Mouse (Mus musculus): ENCODE measurements around the gene Lmf2. TPM values are rescaled to one million over a fixed set of nuclear protein-coding genes. Genes with fewer than 3 reads are reported as not detected.

Lmf2 gene
- polyA plus RNA-seq, 1 experiment from 2014 or later = 30.6 TPM

DNA sequence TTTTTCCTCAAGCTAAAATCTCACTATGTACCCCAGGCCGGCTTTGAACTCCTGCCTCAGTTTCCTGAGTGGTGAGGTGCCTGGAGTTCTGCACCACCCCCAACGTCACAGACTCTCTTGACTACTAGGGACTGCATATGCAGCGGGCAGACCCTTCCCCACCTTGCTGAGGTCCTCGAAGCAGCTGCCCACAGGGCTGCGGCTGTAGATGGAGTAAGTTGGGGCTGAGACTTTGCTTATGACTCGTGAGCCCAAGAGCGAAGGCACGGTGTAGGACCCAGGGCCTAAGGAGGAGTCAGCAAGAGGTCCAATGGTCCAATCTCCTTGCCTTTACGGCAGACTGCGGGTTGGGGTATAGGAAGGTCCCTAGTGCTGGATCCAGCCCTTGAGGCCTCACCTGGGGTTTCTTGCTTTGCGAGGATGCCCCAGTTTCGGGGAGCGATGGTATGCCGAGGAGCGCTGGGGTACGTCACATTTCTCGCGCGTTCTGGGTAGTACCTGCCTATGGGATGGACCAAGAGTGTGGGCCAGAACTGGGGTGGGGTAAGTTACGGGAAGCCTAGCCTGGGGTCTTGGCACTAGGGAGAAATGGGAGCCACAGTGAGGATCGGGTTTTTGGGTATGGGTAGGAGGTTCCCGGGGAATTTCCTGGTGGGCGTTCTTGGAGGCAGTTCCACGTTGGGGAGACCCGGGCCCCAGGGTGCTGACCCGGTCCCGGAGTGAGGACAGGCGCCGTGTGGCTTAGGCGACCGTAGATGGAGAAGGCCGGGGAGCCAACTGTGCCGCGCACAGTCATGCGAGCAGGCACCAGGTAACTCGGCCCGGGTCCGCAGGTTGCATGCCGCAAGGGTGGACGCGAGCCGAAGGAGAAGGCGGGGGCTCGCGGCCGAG is 22.7 kb upstream of the Lmf2 start:
- peak overlapping the region; percentile 23 for H3K9ac ChIP-seq (replicated peaks)
- no peak overlapping the region for H3K27ac ChIP-seq (replicated peaks)
- no peaks in the 10 kb centered on the region for H3K36me3 ChIP-seq
- peaks cover 28% of the 10 kb centered on the region for H3K4me1 ChIP-seq
- H3K9me3 ChIP-seq (replicated peaks) = no peaks in the 10 kb centered on the region
- no peak for ATAC-seq (ENCODE audit: low FRiP score)
- H3K27me3 ChIP-seq (replicated peaks) = peaks cover 46% of the 10 kb centered on the region
- 9% methylated on average over 46 of the region's 46 CpGs for WGBS
- peak overlapping the region; percentile 35 for H3K4me3 ChIP-seq (replicated peaks)
- peak overlapping the region; percentile 62 for H3K4me2 ChIP-seq

- Histone ChIP-seq H3K27me3 (replicated peaks) (peaks cover 46% of the 10 kb centered on the region), H3K9ac (replicated peaks) (no peak overlapping the region; the same call in 1 of the 2 replicates), H3K4me3 (replicated peaks) (no peak overlapping the region), H3K4me2 (no peak overlapping the region), H3K27ac (replicated peaks) (no peak overlapping the region), H3K9me3 (replicated peaks) (no peaks in the 10 kb centered on the region), H3K36me3 (peaks cover 4% of the 10 kb centered on the region; the same call in 1 of the 2 replicates), H3K4me1 (peaks cover 36% of the 10 kb centered on the region)
- WGBS = 6% methylated on average over 18 of the region's 18 CpGs
- ATAC-seq (ENCODE audit: low FRiP score) = no peak
Observed at GRCm38 (mm10) chr15:89377362-89377761, 21.9 kb upstream of the Lmf2 start.

DNA sequence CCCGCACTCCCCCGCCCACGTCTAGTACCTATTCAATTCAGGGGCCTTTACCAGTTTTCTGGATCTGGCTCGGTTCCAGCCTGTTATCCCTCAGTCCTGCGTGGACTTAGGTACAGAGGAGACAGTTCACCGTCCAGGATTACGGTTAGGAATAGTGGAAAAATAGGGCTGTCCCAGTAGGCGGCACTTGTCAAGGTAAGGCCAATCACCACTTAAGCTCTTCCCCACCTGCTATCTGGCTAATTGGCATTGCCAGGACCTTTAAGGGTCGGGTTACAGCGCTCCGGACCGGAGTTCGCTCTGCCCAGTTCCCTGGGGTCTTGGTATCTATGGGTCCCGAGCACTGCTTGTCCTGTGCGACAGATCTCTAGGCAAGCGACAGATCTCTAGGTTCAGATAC is 21.5 kb upstream of the Lmf2 start, which contains the start of gene Tymp:
Tymp (minus strand) TSS at position 83 of the 400 bp plus-strand sequence.
- Histone ChIP-seq H3K27ac (replicated peaks) (no peak within 1 kb of the TSS), H3K36me3 (peaks cover 8% of the 10 kb centered on the region), H3K9me3 (replicated peaks) (no peaks in the 10 kb centered on the region), H3K4me1 (peaks cover 38% of the 10 kb centered on the region), H3K4me2 (no peak within 1 kb of the TSS), H3K27me3 (replicated peaks) (peaks cover 46% of the 10 kb centered on the region), H3K9ac (replicated peaks) (no peak within 1 kb of the TSS; the same call in 1 of the 2 replicates), H3K4me3 (replicated peaks) (no peak within 1 kb of the TSS)
- 20% methylated on average over 16 of the region's 16 CpGs for WGBS
- ATAC-seq (ENCODE audit: low FRiP score) = no peak

- H3K4me2 ChIP-seq = no peak overlapping the region
- no peaks in the 10 kb centered on the region for H3K9me3 ChIP-seq (replicated peaks)
- ATAC-seq (ENCODE audit: low FRiP score) = no peak
- 84% methylated on average over 7 of the region's 7 CpGs for WGBS
- no peak overlapping the region for H3K27ac ChIP-seq (replicated peaks)
- H3K4me1 ChIP-seq = peaks cover 38% of the 10 kb centered on the region
- peaks cover 44% of the 10 kb centered on the region for H3K27me3 ChIP-seq (replicated peaks)
- no peak overlapping the region for H3K4me3 ChIP-seq (replicated peaks)
- no peak overlapping the region for H3K9ac ChIP-seq (replicated peaks)
- peaks cover 17% of the 10 kb centered on the region for H3K36me3 ChIP-seq
Observed at GRCm38 (mm10) chr15:89376040-89376439, 20.6 kb upstream of the Lmf2 start.

DNA sequence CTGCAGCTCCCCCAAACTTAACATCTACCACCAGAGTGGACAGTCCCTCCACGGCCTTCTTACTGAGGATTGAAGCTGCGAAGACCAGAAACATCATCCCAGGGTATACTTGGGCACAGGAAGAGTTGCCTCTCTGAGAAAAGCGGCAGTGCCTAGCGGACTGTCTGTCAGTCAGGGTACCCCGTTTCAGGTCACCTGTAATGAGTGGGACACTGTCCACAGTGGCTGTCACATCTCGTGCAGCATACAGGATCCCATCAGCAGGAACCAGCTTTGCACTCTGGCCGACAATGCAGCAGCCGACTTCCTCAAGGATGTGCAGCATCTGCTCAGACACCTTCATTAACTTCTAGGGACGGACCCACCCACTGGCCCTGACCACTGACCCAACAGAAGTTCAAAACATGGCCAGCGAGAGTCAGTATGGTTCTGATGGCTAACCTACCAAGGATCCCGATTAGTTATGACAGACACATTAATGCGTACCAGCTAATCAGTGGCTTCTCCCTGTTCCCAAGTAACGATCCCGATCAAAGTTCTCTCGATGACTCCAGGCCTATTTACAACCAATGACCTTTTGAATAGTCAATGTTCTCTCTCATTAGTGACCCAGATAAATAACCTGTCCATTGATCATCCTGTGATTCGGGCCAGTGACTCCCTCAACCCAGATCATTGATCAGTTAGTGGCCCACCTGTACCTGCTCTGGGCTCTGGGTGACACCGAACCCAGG is 19.5 kb upstream of the Lmf2 start:
- Histone ChIP-seq H3K9ac (replicated peaks) (peak overlapping the region; percentile 92; the same call in 1 of the 2 replicates), H3K27me3 (replicated peaks) (peaks cover 40% of the 10 kb centered on the region), H3K4me3 (replicated peaks) (no peak overlapping the region), H3K4me1 (peaks cover 38% of the 10 kb centered on the region), H3K4me2 (peak overlapping the region; percentile 75), H3K36me3 (peaks cover 28% of the 10 kb centered on the region), H3K27ac (replicated peaks) (no peak overlapping the region), H3K9me3 (replicated peaks) (no peaks in the 10 kb centered on the region)
- 94% methylated on average over 17 of the region's 17 CpGs for WGBS
- no peak for ATAC-seq (ENCODE audit: low FRiP score)

DNA sequence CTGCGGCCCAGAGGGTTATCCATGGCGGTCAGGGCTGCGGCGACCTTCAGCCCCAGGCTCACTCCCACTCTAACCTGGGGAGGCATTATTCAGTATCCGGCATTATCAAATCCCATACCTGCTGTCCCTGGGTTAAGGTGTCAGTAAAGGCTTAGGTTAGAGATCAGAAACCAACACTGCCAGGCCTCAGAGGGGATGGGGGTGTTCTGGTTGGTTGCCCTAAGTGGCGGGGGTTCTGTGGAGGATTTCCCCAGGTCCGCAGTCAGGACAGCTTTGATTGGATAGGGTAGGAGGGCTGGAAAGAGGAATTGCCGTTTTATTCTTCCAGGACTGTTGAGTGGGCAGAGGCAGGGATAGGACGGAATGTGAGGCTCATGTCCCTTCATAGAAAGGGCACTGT is 18.9 kb upstream of the Lmf2 start:
- Histone ChIP-seq H3K4me1 (peaks cover 35% of the 10 kb centered on the region), H3K27me3 (replicated peaks) (peaks cover 35% of the 10 kb centered on the region), H3K36me3 (peaks cover 34% of the 10 kb centered on the region), H3K9ac (replicated peaks) (peak overlapping the region; percentile 92), H3K27ac (replicated peaks) (peak overlapping the region; percentile 96), H3K4me2 (peak overlapping the region; percentile 75), H3K4me3 (replicated peaks) (peak overlapping the region; percentile 80), H3K9me3 (replicated peaks) (no peaks in the 10 kb centered on the region)
- no peak for ATAC-seq (ENCODE audit: low FRiP score)
- 48% methylated on average over 9 of the region's 9 CpGs for WGBS

GRCm38 (mm10) chr15:89373762-89374248 is 18.3 kb upstream of the Lmf2 start, which contains the start of gene Sco2:
TSS of gene Sco2 (minus strand) at chr15:89373846.
- no peaks in the 10 kb centered on the region for H3K9me3 ChIP-seq (replicated peaks)
- H3K36me3 ChIP-seq = peaks cover 39% of the 10 kb centered on the region
- H3K4me3 ChIP-seq (replicated peaks) = peak within 1 kb of the TSS; percentile 80
- H3K27me3 ChIP-seq (replicated peaks) = peaks cover 30% of the 10 kb centered on the region
- peak within 1 kb of the TSS; percentile 92 for H3K9ac ChIP-seq (replicated peaks)
- peak within 1 kb of the TSS; percentile 75 for H3K4me2 ChIP-seq
- ATAC-seq (ENCODE audit: low FRiP score) = peak; percentile 88
- under 1% methylated on average over 42 of the region's 42 CpGs for WGBS
- peak within 1 kb of the TSS; percentile 96 for H3K27ac ChIP-seq (replicated peaks)
- H3K4me1 ChIP-seq = peaks cover 29% of the 10 kb centered on the region

GRCm38 (mm10) chr15:89373027-89373761 is 17.7 kb upstream of the Lmf2 start:
- peak overlapping the region; percentile 80 for H3K4me3 ChIP-seq (replicated peaks)
- H3K27ac ChIP-seq (replicated peaks) = peak overlapping the region; percentile 96
- H3K4me2 ChIP-seq = peak overlapping the region; percentile 75
- H3K36me3 ChIP-seq = peaks cover 45% of the 10 kb centered on the region
- H3K4me1 ChIP-seq = peaks cover 23% of the 10 kb centered on the region
- H3K9ac ChIP-seq (replicated peaks) = peak overlapping the region; percentile 92
- ATAC-seq (ENCODE audit: low FRiP score) = peak; percentile 86
- H3K27me3 ChIP-seq (replicated peaks) = peaks cover 25% of the 10 kb centered on the region
- WGBS = 1% methylated on average over 35 of the region's 35 CpGs
- H3K9me3 ChIP-seq (replicated peaks) = no peaks in the 10 kb centered on the region

DNA sequence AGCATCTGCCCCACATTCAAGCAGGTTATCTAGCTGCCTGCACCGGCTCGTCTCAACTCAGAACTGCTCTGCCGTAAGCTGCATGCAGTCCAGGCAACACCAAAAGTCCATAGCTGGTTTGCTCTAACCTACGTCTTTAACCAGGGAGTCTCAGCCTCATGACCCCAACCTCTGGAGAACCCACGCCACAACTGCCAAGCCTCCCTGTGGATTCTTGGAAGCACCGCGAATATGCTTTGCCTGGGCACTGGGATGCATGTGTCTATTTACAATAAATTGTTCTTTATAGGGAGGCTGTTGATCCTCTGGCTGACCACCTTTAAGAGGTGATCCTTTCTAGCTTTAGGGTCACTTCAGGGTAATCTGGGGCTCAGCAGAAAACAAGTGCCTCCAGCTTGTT is 17.1 kb upstream of the Lmf2 start:
- no peak for ATAC-seq (ENCODE audit: low FRiP score)
- Histone ChIP-seq H3K9me3 (replicated peaks) (no peaks in the 10 kb centered on the region), H3K4me2 (peak overlapping the region; percentile 75), H3K36me3 (peaks cover 52% of the 10 kb centered on the region), H3K4me3 (replicated peaks) (peak overlapping the region; percentile 80), H3K9ac (replicated peaks) (no peak overlapping the region), H3K4me1 (peaks cover 20% of the 10 kb centered on the region), H3K27ac (replicated peaks) (no peak overlapping the region), H3K27me3 (replicated peaks) (peaks cover 18% of the 10 kb centered on the region)
- 89% methylated on average over 7 of the region's 7 CpGs for WGBS

GRCm38 (mm10) chr15:89372068-89372467 is 16.6 kb upstream of the Lmf2 start:
- H3K4me3 ChIP-seq (replicated peaks) = no peak overlapping the region
- H3K36me3 ChIP-seq = peaks cover 57% of the 10 kb centered on the region
- H3K27me3 ChIP-seq (replicated peaks) = peaks cover 13% of the 10 kb centered on the region
- no peak overlapping the region for H3K9ac ChIP-seq (replicated peaks)
- H3K27ac ChIP-seq (replicated peaks) = no peak overlapping the region
- no peak overlapping the region for H3K4me2 ChIP-seq
- no peaks in the 10 kb centered on the region for H3K9me3 ChIP-seq (replicated peaks)
- H3K4me1 ChIP-seq = peaks cover 20% of the 10 kb centered on the region
- no peak for ATAC-seq (ENCODE audit: low FRiP score)
- WGBS = 92% methylated on average over 13 of the region's 13 CpGs

DNA sequence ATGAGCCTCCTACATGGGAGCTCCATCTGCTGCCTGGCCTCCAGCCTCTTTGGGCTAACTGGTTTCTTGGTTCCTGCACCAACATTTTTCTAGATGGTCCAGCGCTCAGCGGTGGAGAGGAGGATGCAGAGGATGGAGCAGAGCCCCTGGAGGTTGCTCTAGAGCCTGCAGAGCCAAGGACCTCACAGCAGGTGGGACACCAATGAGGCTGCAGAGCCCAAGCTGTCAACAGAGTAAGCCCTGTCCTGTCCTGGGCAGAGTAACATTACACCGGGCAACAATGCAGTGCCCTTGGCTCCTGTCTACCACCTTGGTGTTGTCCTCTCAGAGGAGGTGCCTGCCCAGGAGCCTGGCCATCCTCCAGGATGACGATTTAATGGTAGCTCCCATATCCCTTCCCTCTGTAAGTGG is 9.7 kb upstream of the Lmf2 start:
- H3K27me3 ChIP-seq (replicated peaks) = no peaks in the 10 kb centered on the region
- H3K36me3 ChIP-seq = peaks cover 96% of the 10 kb centered on the region
- no peak overlapping the region for H3K9ac ChIP-seq (replicated peaks)
- no peaks in the 10 kb centered on the region for H3K4me1 ChIP-seq
- H3K4me3 ChIP-seq (replicated peaks) = no peak overlapping the region
- no peak overlapping the region for H3K27ac ChIP-seq (replicated peaks)
- H3K4me2 ChIP-seq = no peak overlapping the region
- 95% methylated on average over 4 of the region's 4 CpGs for whole genome bisulfite sequencing
- no peaks in the 10 kb centered on the region for H3K9me3 ChIP-seq (replicated peaks)
- no peak for ATAC-seq (ENCODE audit: low FRiP score)

Data from neural tube, embryonic 15.5 days (tissue).